Mouse (Mus musculus) liver, embryonic 13.5 days (tissue): ENCODE data around the gene Ccdc71. TPM values are rescaled to one million over a fixed set of nuclear protein-coding genes. Genes with fewer than 3 reads are reported as not detected.

ENCODE experiments used
- ATAC-seq: fragments of 200-750 bp; cut with Nextera tagmentation; 2 replicates; pipeline ENCODE4 v1.8.0; 2017; ENCODE audit warnings: low read depth, mild to moderate bottlenecking, moderate number of reproducible peaks, moderate library complexity
- DNase-seq: peaks from one replicate; pipeline ENCODE4 v3.0.0; 2022
- H3K27ac ChIP-seq: fragments of 300-500 bp; sonication (generic); 2 replicates; pipeline ENCODE4 v1.5.1; 2015; ENCODE audit warnings: moderate library complexity, mild to moderate bottlenecking, inconsistent platforms
- H3K27me3 ChIP-seq: fragments of 300-500 bp; sonication (generic); 2 replicates; pipeline ENCODE4 v1.6.1; 2015; ENCODE audit warnings: mild to moderate bottlenecking, inconsistent platforms
- H3K36me3 ChIP-seq: fragments of 300-500 bp; sonication (generic); 2 replicates; pipeline ENCODE4 v1.6.1; 2015; ENCODE audit warnings: mild to moderate bottlenecking, inconsistent platforms
- H3K4me1 ChIP-seq: fragments of 300-500 bp; sonication (generic); replicated peaks from 2 replicates; pipeline ENCODE4 v1.6.1; 2015; ENCODE audit warnings: inconsistent platforms
- H3K4me2 ChIP-seq: fragments of 300-500 bp; sonication (generic); 2 replicates; pipeline ENCODE4 v1.6.1; 2015; ENCODE audit warnings: inconsistent platforms, mild to moderate bottlenecking, moderate library complexity
- H3K4me3 ChIP-seq: fragments of 300-500 bp; sonication (generic); replicated peaks from 2 replicates; pipeline ENCODE4 v1.5.1; 2015; ENCODE audit warnings: mild to moderate bottlenecking, inconsistent platforms
- H3K9ac ChIP-seq: fragments of 300-500 bp; sonication (generic); 2 replicates; pipeline ENCODE4 v1.6.1; 2015; ENCODE audit warnings: mild to moderate bottlenecking, inconsistent platforms
- H3K9me3 ChIP-seq: fragments of 300-500 bp; sonication (generic); replicated peaks from 2 replicates; pipeline ENCODE4 v1.6.1; 2016; ENCODE audit warnings: inconsistent platforms
- WGBS: fragments of 180-500 bp; shearing (Covaris S2); methylation state at CpG from one replicate; pipeline ENCODE4 v1.1.7; 2015; ENCODE audit not compliant: insufficient replicate concordance; 5-methylcytosine and 5-hydroxymethylcytosine counted together
- polyA plus RNA-seq: library from polyadenylated mRNA; unstranded; fragments of >200 nt; fragmentation: Nextera tagmentation; extraction: Ambion mirVana; gene quantifications from 2 replicates; pipeline ENCODE4 v1.2.1, GENCODE M21; 2015

Gene Ccdc71
- polyA plus RNA-seq, 1 experiment from 2014 or later: 23.5 TPM

DNA sequence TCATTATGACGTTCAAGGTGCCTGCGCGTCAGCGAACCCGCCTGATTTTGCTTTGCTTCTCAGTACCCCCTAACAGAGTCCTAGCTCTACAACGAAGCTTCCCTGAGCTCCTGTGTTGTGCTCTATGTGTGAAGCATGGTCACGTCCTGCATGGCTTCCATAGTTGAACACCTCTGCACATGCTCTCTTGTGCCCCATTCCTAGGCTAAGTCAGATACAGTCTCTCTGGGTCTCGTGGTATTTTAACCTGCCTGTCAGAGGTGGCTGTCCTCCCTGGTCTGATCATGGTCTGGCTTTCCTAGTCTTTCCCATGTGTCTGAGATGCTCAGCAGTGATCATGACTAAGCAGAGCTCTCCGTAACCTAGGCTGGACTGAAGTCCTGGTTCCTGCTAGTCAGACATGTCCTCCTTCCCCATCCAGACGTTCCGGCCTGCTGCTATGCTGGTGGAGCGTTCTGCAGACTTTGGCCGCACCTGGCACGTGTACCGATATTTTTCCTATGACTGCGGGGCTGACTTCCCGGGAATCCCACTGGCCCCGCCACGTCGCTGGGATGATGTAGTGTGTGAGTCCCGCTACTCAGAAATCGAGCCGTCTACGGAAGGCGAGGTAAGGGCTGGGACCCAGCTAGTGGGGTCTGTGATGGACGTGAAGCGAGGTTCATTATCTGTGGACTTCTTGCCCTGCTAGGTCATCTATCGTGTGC, 20.6 kb downstream of the Ccdc71 start:
- WGBS: 83% methylated on average over 28 of the region's 28 CpGs
- H3K4me3 ChIP-seq: no peak overlapping the region
- H3K4me1 ChIP-seq: peaks cover 21% of the 10 kb centered on the region
- H3K36me3 ChIP-seq: peaks cover 3% of the 10 kb centered on the region; the same call in 1 of the 2 replicates
- no peaks in the 10 kb centered on the region for H3K9me3 ChIP-seq
- DNase-seq (no peak), ATAC-seq (no peak)
- H3K4me2 ChIP-seq: no peak overlapping the region
- no peak overlapping the region for H3K27ac ChIP-seq
- H3K9ac ChIP-seq: no peak overlapping the region
- peaks cover 8% of the 10 kb centered on the region; the same call in 1 of the 2 replicates for H3K27me3 ChIP-seq

GRCm38 (mm10) chr9:108481520-108482210, 21.3 kb downstream of the Ccdc71 start:
- Histone ChIP-seq H3K9ac (no peak overlapping the region), H3K9me3 (no peaks in the 10 kb centered on the region), H3K27ac (no peak overlapping the region), H3K36me3 (peaks cover 3% of the 10 kb centered on the region; the same call in 1 of the 2 replicates), H3K4me1 (peaks cover 21% of the 10 kb centered on the region), H3K4me3 (no peak overlapping the region), H3K4me2 (no peak overlapping the region), H3K27me3 (peaks cover 8% of the 10 kb centered on the region; the same call in 1 of the 2 replicates)
- DNase-seq (no peak), ATAC-seq (no peak)
- WGBS: 76% methylated on average over 19 of the region's 19 CpGs

DNA sequence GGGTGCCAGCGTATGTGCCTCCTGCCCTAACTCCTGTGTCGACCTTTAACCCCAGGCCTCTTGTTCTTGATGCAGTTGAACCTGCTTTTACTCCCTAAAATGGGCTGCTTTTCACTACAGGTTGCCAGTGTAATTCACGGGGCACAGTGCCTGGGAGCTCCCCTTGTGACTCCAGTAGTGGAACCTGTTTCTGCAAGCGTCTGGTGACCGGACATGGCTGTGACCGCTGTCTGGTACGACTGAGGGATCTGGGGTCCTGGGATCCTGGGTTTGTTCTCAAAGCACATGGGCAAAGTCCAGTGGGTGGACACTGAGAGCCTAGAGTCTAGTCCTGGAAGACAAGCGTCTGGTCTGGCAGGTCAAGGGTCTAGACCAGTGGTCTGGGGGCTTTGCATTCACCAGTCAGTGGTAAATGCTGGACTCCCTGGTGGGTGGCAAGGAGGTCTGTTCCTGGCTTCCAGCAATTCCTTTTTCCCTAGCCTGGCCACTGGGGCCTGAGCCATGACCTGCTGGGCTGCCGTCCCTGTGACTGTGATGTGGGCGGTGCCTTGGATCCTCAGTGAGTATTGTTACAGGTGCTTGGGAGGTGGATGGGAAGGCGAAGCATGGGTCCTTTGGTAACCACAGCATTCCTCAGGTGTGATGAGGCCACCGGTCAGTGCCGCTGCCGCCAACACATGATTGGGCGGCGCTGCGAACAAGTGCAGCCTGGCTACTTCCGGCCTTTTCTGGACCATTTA, 22.9 kb downstream of the Ccdc71 start:
- no peak for ATAC-seq
- H3K36me3 ChIP-seq: peaks cover 11% of the 10 kb centered on the region
- H3K4me3 ChIP-seq: no peak overlapping the region
- H3K9me3 ChIP-seq: no peaks in the 10 kb centered on the region
- no peak for DNase-seq
- no peak overlapping the region for H3K27ac ChIP-seq
- no peak overlapping the region for H3K9ac ChIP-seq
- peaks cover 21% of the 10 kb centered on the region for H3K4me1 ChIP-seq
- H3K27me3 ChIP-seq: peaks cover 8% of the 10 kb centered on the region; the same call in 1 of the 2 replicates
- WGBS: 80% methylated on average over 18 of the region's 18 CpGs
- no peak overlapping the region for H3K4me2 ChIP-seq

DNA sequence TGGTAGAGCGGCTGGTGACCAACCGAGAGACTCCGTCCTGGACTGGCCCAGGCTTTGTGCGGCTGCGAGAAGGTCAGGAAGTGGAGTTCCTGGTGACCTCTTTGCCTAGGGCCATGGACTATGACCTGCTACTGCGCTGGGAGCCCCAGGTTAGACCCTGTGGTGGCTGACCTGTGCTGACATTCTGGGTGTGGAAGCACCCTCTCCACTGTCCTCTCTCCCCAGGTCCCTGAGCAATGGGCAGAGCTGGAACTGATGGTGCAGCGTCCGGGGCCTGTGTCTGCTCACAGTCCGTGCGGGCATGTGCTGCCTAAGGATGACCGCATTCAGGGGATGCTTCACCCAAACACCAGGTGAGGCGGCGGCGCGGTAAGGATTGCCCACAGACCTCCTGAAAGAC, 23.7 kb downstream of the Ccdc71 start:
- DNase-seq (no peak), ATAC-seq (no peak)
- Histone ChIP-seq H3K36me3 (peaks cover 17% of the 10 kb centered on the region), H3K4me1 (peaks cover 15% of the 10 kb centered on the region), H3K4me2 (no peak overlapping the region), H3K27ac (no peak overlapping the region), H3K27me3 (peaks cover 4% of the 10 kb centered on the region; the same call in 1 of the 2 replicates), H3K4me3 (no peak overlapping the region), H3K9me3 (no peaks in the 10 kb centered on the region), H3K9ac (no peak overlapping the region)
- WGBS: 77% methylated on average over 15 of the region's 15 CpGs

DNA sequence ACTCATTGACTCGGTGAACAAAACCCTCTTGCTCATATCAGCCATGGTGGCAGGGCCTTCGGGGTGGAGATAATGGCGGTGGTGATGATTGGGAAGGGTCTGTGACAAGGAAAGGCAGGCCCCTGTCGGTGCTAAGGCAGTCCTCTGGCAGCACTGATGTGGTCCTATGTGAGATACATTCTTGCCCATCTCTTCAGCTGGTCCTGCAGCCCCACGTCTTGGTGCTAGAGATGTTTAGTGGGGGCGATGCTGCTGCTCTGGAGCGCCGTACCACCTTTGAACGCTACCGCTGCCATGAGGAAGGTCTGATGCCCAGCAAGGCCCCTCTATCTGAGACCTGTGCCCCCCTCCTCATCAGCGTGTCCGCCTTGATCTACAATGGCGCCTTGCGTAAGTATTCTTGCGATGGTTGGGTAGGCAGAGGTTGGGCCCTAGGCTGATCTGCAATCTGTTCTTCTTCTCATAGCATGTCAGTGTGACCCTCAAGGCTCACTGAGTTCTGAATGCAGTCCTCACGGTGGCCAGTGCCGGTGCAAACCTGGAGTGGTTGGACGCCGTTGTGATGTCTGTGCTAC, 25.1 kb downstream of the Ccdc71 start:
- Histone ChIP-seq H3K4me3 (no peak overlapping the region), H3K36me3 (peaks cover 17% of the 10 kb centered on the region), H3K9me3 (no peaks in the 10 kb centered on the region), H3K27ac (no peak overlapping the region), H3K4me2 (no peak overlapping the region), H3K4me1 (peaks cover 10% of the 10 kb centered on the region), H3K27me3 (no peaks in the 10 kb centered on the region), H3K9ac (no peak overlapping the region)
- 79% methylated on average over 19 of the region's 19 CpGs for WGBS
- no peak for DNase-seq
- ATAC-seq: no peak

GRCm38 (mm10) chr9:108486973-108487530, 26.7 kb downstream of the Ccdc71 start:
- WGBS: 72% methylated on average over 8 of the region's 8 CpGs
- ATAC-seq: no peak

GRCm38 (mm10) chr9:108488403-108488802, 28.1 kb downstream of the Ccdc71 start:
- WGBS: 86% methylated on average over 17 of the region's 17 CpGs
- Histone ChIP-seq H3K27me3 (no peaks in the 10 kb centered on the region), H3K4me1 (peaks cover 27% of the 10 kb centered on the region), H3K4me3 (no peak overlapping the region), H3K4me2 (no peak overlapping the region), H3K27ac (no peak overlapping the region), H3K36me3 (peaks cover 29% of the 10 kb centered on the region), H3K9me3 (no peaks in the 10 kb centered on the region), H3K9ac (no peak overlapping the region)
- no peak for DNase-seq
- no peak for ATAC-seq

More at GRCm38 (mm10) chr9:108486973-108487530, 26.7 kb downstream of the Ccdc71 start:
- Histone ChIP-seq H3K9ac (no peak overlapping the region), H3K4me1 (peaks cover 17% of the 10 kb centered on the region), H3K4me3 (no peak overlapping the region), H3K4me2 (no peak overlapping the region), H3K27ac (no peak overlapping the region), H3K27me3 (no peaks in the 10 kb centered on the region), H3K9me3 (no peaks in the 10 kb centered on the region), H3K36me3 (peaks cover 17% of the 10 kb centered on the region)
- no peak for DNase-seq

- DNase-seq: no peak
- Histone ChIP-seq H3K4me3 (no peak overlapping the region), H3K27ac (peak overlapping the region; percentile 96), H3K36me3 (peaks cover 37% of the 10 kb centered on the region), H3K9me3 (no peaks in the 10 kb centered on the region), H3K9ac (no peak overlapping the region), H3K4me2 (no peak overlapping the region), H3K27me3 (no peaks in the 10 kb centered on the region), H3K4me1 (peaks cover 27% of the 10 kb centered on the region)
- ATAC-seq: no peak
- WGBS: 93% methylated on average over 20 of the region's 20 CpGs
Measured at GRCm38 (mm10) chr9:108489215-108489614, 28.9 kb downstream of the Ccdc71 start.

DNA sequence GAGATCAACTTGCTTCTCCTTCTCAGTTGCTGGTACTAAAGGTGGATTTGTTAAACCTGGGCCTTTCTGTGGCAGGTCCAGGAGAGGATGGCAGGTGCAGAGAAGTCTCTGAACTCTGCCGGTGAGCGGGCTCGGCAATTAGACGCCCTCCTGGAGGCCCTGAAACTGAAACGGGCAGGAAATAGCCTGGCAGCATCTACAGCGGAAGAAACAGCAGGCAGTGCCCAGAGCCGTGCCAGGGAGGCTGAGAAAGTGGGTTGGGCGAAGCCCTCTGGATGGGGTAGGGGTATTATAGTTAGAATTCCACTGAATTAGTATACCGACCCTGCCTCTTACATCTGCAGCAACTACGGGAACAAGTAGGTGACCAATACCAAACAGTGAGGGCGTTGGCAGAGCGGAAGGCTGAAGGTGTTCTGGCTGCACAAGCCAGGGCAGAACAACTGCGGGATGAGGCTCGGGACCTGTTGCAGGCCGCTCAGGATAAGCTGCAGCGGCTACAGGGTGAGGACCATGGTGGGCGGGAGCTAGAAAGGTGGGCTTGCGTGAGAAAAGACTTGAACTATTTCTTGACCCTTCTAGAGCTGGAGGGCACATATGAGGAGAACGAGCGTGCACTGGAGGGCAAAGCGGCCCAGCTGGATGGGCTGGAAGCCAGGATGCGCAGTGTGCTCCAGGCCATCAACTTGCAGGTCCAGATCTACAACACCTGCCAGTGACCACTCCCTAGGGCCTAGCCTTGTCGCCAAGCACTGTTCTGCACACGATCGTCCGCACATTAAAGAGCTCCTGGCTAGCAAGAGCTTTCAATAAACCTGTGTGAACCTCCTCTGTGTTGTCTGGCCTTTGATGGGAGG, 29.6 kb downstream of the Ccdc71 start:
- peaks cover 27% of the 10 kb centered on the region for H3K4me1 ChIP-seq
- H3K4me3 ChIP-seq: peak overlapping the region; percentile 98
- H3K27me3 ChIP-seq: no peaks in the 10 kb centered on the region
- peaks cover 44% of the 10 kb centered on the region for H3K36me3 ChIP-seq
- DNase-seq (no peak), ATAC-seq (no peak)
- H3K9me3 ChIP-seq: no peaks in the 10 kb centered on the region
- 69% methylated on average over 26 of the region's 26 CpGs for WGBS
- H3K27ac ChIP-seq: peak overlapping the region; percentile 96
- H3K4me2 ChIP-seq: peak overlapping the region; percentile 93
- peak overlapping the region; percentile 95 for H3K9ac ChIP-seq

DNA sequence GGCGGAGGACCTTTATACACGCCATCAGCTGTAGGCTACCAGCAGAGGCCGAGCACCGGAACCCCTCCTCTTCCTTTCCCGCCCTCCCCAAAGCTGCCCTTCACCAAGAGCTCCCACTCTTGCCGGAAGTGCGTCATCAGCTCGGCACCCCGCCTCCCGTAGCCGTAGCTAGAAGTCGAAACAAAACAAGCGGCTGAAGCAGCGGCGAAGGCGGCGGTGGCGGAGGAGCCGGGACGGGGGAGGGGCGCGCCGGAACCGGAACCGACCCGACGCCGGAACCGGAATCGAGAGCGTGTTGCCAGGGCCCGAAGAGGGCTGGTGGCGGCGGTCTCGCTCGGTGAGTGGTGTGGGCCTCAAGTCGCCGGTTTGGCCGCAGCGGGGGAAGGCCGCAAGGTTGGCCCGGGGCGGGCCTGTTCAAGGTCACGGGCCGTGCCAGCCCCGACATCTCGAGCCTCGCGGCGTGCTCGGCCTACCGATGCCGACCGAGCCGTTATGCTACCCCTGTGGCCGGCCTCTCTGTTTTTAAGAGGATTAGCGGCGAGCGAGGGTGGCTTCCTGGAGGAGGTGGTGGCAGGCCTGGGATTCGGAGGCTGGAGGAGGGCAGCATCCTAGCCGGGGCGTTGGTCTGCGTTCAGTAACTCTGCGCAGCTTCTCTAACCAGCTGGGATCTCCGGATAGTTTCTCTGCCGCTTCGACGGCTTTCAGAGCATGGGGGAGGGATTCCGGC, 30.4 kb downstream of the Ccdc71 start, which contains the start of gene Usp19:
Usp19 (plus strand) TSS at position 44 of the 727 bp plus-strand sequence.
- Histone ChIP-seq H3K36me3 (peaks cover 52% of the 10 kb centered on the region), H3K4me1 (peaks cover 27% of the 10 kb centered on the region)

More for the DNA sequence above, 30.4 kb downstream of the Ccdc71 start, which contains the start of gene Usp19:
- under 1% methylated on average over 69 of the region's 69 CpGs for WGBS
- Histone ChIP-seq H3K9me3 (no peaks in the 10 kb centered on the region), H3K27me3 (no peaks in the 10 kb centered on the region), H3K27ac (peak within 1 kb of the TSS; percentile 96), H3K4me2 (peak within 1 kb of the TSS; percentile 93), H3K4me3 (peak within 1 kb of the TSS; percentile 98), H3K9ac (peak within 1 kb of the TSS; percentile 95)
- ATAC-seq: peak; percentile 92
- DNase-seq: peak; percentile 89
